Mouse (Mus musculus) liver, embryonic 14.5 days (tissue): ENCODE data around the gene 1700029F12Rik. TPM values are rescaled to one million over a fixed set of nuclear protein-coding genes. Genes with fewer than 3 reads are reported as not detected.

Experiments used
- ATAC-seq: fragments of 200-750 bp; cut with Nextera tagmentation; 2 replicates; pipeline ENCODE4 v1.8.0; 2017; ENCODE audit warnings: moderate number of reproducible peaks, mild to moderate bottlenecking, moderate library complexity; ENCODE audit not compliant: insufficient read depth
- DNase-seq, 3 experiments: peaks; one replicate each; pipeline ENCODE4 v3.0.0-alpha.2; 2012 to 2013; ENCODE audit warnings: low read depth in 3 of 3, low spot score in 3 of 3
- H3K27ac ChIP-seq: fragments of 300-500 bp; sonication (generic); 2 replicates; pipeline ENCODE4 v1.5.1; 2014; ENCODE audit warnings: moderate library complexity, mild to moderate bottlenecking, control low read depth, inconsistent platforms
- H3K27me3 ChIP-seq: fragments of 300-500 bp; sonication (generic); 2 replicates; pipeline ENCODE4 v1.6.1; 2014; ENCODE audit warnings: mild to moderate bottlenecking, low read length, moderate library complexity; ENCODE audit not compliant: control insufficient read depth, insufficient read depth
- H3K36me3 ChIP-seq: fragments of 300-500 bp; sonication (generic); replicated peaks from 2 replicates; pipeline ENCODE4 v1.6.1; 2014; ENCODE audit warnings: low read depth; ENCODE audit not compliant: control insufficient read depth, insufficient read depth
- H3K4me1 ChIP-seq, 2 experiments: fragments of 200-500 bp in 1 of 2; fragments of 300-500 bp in 1 of 2; sonication (generic) in 1 of 2; replicated peaks; 2 replicates each; pipeline ENCODE4 v1.6.1; 2012 to 2014; ENCODE audit warnings: antibody characterized with exemption in 1 of 2, inconsistent platforms in 1 of 2, low read length in 1 of 2; ENCODE audit not compliant: control insufficient read depth in 2 of 2, insufficient read depth in 2 of 2
- H3K4me2 ChIP-seq: fragments of 300-500 bp; sonication (generic); 2 replicates; pipeline ENCODE4 v1.6.1; 2014; ENCODE audit warnings: low read depth, mild to moderate bottlenecking, control low read depth, moderate library complexity
- H3K4me3 ChIP-seq, 2 experiments: fragments of 200-500 bp in 1 of 2; fragments of 300-500 bp in 1 of 2; sonication (generic) in 1 of 2; 2 replicates each; pipeline ENCODE4 v1.5.1; 2012 to 2014; ENCODE audit warnings: low read depth in 2 of 2, low read length in 2 of 2, mild to moderate bottlenecking in 2 of 2, control low read depth in 1 of 2, inconsistent platforms in 1 of 2, moderate library complexity in 1 of 2; ENCODE audit not compliant: insufficient read depth in 1 of 2
- H3K9ac ChIP-seq: fragments of 300-500 bp; sonication (generic); replicated peaks from 2 replicates; pipeline ENCODE4 v1.6.1; 2014; ENCODE audit warnings: mild to moderate bottlenecking, control low read depth, moderate library complexity
- H3K9me3 ChIP-seq: fragments of 300-500 bp; sonication (generic); 2 replicates; pipeline ENCODE4 v1.6.1; 2016; ENCODE audit warnings: low read length, mixed read lengths; ENCODE audit not compliant: control insufficient read depth
- CTCF ChIP-seq: IDR thresholded peaks from 2 replicates; pipeline ENCODE4 v1.5.1; 2016; ENCODE audit warnings: antibody characterized with exemption, low read depth, control low read depth
- EP300 ChIP-seq: IDR thresholded peaks from 2 replicates; pipeline ENCODE4 v1.6.1; 2016; ENCODE audit warnings: antibody characterized with exemption, low read depth
- WGBS: fragments of 180-500 bp; shearing (Covaris S2); extraction: QIAGEN DNeasy Blood & Tissue Kit; methylation state at CpG from one replicate; pipeline ENCODE4 v1.1.7; 2014; ENCODE audit not compliant: insufficient replicate concordance; 5-methylcytosine and 5-hydroxymethylcytosine counted together
- polyA plus RNA-seq, 2 experiments: library from polyadenylated mRNA; depleted of rRNA in 1 of 2; stranded (reverse) in 1 of 2; unstranded in 1 of 2; fragments of >200 nt; fragmentation: Nextera tagmentation in 1 of 2; extraction: Ambion mirVana in 1 of 2; gene quantifications; 2 replicates each; pipeline versions ENCODE4 v1.2.1 to v1.2.3; 2012 to 2014

Gene 1700029F12Rik
- polyA plus RNA-seq, 2 experiments, result not detected

DNA sequence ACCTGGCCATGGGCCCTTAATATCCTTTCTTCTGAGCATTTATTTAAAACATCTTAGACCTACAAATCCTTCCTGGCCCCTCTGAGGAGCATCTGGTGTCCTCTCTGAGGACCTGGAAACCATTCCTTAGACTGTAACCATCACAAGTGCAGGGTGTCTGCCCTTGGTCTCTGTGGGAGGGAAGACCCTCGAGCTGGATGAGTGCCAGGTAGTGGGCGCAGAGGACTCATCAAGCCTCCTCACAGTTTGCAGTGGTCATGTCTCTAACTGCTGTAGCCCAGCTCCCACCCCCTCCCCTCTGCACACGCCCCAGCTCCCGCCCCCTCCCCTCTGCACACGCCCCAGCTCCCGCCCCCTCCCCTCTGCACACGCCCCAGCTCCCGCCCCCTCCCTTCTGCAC lies 26.2 kb upstream of the 1700029F12Rik start:
- Histone ChIP-seq H3K9ac (no peak overlapping the region), H3K9me3 (no peaks in the 10 kb centered on the region), H3K36me3 (no peaks in the 10 kb centered on the region), H3K27me3 (no peaks in the 10 kb centered on the region), H3K4me2 (no peak overlapping the region), H3K27ac (no peak overlapping the region), H3K4me1 (peaks cover 15 to 36% of the 10 kb centered on the region in 2 experiments), H3K4me3 (no peak overlapping the region)
- no peak for ATAC-seq
- TF ChIP-seq CTCF (no peak), EP300 (no peak)
- WGBS, result 69% methylated on average over 6 of the region's 8 CpGs
- DNase-seq, result no peak

DNA sequence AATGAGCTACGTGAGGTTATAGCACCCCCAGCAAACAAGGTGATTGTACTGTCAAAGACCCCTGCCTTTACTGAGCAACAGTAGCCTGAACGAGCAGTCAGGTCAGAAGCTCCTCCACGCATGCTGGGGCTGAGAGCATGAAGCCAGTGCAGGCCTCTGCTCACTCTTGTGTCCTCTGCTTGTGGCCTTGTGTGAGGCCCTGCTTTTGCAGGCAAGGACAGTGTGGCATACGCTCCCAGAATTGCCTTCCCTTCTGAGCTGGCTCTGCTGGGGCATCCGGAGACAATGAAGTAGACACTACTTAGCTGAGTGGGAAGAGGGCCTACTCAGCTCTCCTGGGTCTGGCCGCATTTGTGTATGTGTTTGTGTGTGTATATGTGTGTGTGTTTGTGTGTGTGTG lies 25.6 kb upstream of the 1700029F12Rik start:
- no peak for DNase-seq
- Histone ChIP-seq H3K9me3 (no peaks in the 10 kb centered on the region), H3K36me3 (no peaks in the 10 kb centered on the region), H3K9ac (no peak overlapping the region), H3K4me3 (no peak overlapping the region), H3K4me1 (peaks cover 13 to 32% of the 10 kb centered on the region in 2 experiments), H3K4me2 (no peak overlapping the region), H3K27me3 (no peaks in the 10 kb centered on the region), H3K27ac (no peak overlapping the region)
- TF ChIP-seq EP300, result no peak
- no peak for TF ChIP-seq CTCF
- 85% methylated on average over 6 of the region's 6 CpGs for WGBS
- ATAC-seq, result no peak

DNA sequence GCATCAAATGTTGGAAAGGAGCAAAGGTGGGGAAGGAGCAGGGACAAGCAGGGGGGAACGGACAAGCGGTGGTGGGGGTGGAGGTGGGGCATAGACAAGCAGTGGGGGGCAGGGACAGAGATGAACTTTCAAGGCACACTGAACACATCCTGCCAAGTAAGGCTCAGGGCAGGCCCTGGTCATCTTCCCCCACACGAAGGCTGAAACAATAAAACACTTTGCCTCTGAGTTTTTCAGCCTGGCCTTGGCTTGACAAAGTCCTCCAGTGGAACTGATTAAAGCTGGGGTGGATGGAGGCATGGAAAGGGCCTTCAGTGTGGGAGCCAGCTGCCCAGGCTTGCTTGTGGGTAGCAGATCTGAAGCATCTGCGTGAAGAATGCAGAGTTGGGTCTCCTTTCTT lies 23.7 kb upstream of the 1700029F12Rik start:
- DNase-seq (no peak), ATAC-seq (no peak)
- Histone ChIP-seq H3K27me3 (no peaks in the 10 kb centered on the region), H3K9ac (no peak overlapping the region), H3K4me3 (no peak overlapping the region), H3K4me1 (peaks cover 0 to 16% of the 10 kb centered on the region in 2 experiments), H3K9me3 (no peaks in the 10 kb centered on the region), H3K4me2 (no peak overlapping the region), H3K27ac (no peak overlapping the region), H3K36me3 (no peaks in the 10 kb centered on the region)
- TF ChIP-seq EP300, result no peak
- TF ChIP-seq CTCF, result no peak
- WGBS, result 54% methylated on average over 4 of the region's 4 CpGs

DNA sequence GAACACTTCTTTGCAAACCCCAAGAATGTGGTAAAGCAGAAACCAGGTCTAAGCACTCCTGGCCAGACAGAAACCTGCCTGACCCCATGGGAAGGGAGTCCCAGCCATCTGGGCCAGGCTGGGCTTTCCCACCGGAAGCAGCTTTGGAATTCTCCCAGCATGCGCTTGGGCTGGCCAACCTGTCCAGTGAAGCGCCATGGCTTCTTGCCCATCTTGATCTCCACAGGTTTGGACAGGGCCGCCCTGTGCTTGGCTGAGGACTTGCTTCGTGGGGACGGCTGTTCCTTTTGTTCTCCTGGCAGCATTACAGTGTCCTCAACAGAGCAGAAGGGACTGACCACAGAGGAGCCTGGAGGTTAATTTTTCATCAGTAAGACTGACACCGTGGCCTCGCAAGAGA lies 19.7 kb upstream of the 1700029F12Rik start:
- 66% methylated on average over 8 of the region's 8 CpGs for WGBS
- H3K36me3 ChIP-seq, result no peaks in the 10 kb centered on the region
- DNase-seq (no peak), ATAC-seq (no peak)
- H3K27ac ChIP-seq, result no peak overlapping the region
- no peaks in the 10 kb centered on the region for H3K27me3 ChIP-seq
- H3K4me2 ChIP-seq, result no peak overlapping the region
- TF ChIP-seq EP300 (no peak), CTCF (no peak)
- no peaks in the 10 kb centered on the region for H3K9me3 ChIP-seq
- no peak overlapping the region for H3K4me3 ChIP-seq
- H3K9ac ChIP-seq, result no peak overlapping the region
- H3K4me1 ChIP-seq, result peaks cover 0 to 14% of the 10 kb centered on the region in 2 experiments; a peak in 3 of 4 replicates

DNA sequence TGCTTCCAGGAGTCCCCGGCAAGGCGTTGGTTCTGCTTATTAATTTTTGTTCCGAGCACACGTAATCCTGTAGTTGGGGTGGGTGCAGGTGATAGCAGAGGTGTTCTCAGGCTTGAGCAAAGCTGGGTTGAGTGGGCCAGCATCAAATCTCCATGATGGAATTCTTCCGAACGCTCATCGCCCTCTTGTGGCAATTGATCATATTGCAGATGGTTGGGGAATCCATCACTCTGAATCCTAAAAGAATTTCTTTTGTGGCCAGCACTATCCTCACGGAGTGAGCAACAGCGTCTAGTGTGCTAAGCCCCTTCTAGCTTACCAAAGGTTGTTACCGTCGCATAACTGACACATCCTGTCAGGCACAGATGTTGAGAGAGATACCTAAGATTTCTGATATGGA lies 18.5 kb upstream of the 1700029F12Rik start:
- no peak for DNase-seq
- Histone ChIP-seq H3K4me1 (peaks cover 0 to 11% of the 10 kb centered on the region in 2 experiments; a peak in 3 of 4 replicates), H3K9me3 (no peaks in the 10 kb centered on the region), H3K27me3 (no peaks in the 10 kb centered on the region), H3K27ac (no peak overlapping the region), H3K4me3 (no peak overlapping the region), H3K9ac (no peak overlapping the region), H3K36me3 (no peaks in the 10 kb centered on the region), H3K4me2 (no peak overlapping the region)
- WGBS, result 8% methylated on average over 11 of the region's 11 CpGs
- peak; percentile 87 for TF ChIP-seq CTCF
- no peak for TF ChIP-seq EP300
- ATAC-seq, result no peak
